Comparison of ENCODE assay signal across 28 mouse cellular contexts in the genomic region with DNA sequence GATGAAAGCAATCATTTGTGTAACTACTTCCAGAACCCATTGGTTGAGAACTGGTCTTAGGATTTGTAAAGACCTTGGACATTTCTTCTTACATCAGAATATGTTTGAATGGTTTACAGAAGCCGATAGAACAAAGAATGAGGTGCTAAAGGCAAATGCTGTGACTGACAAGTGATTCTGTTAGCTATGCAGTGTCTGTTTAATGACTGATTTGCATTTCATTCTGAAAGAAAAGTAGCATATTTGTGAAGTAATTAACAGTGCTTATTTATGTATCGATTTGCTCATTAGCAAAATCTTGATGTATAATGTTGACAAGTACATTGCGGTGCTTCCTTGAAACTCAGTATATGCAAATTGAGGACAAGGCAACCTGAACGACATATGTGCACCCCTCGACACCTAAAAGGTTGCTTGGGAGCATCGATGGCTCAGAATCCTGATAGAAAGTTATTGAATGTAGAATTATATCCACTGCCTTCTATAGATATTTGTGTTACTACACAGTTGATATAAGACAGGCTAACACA.
"Had no signal": no experiment of that assay in that cellular context is flagged by ENCODE, and none has a peak within 500 bp of the region (broad histone marks: within the 10 kb centered on the region; RNA-seq: fewer than 3 reads in every experiment).

No protein-coding gene starts in this region.

- H3K9me3 ChIP-seq: heart, embryonic 13.5 days; heart, embryonic 15.5 days; hindbrain, embryonic 13.5 days; hindbrain, embryonic 15.5 days; kidney, embryonic 15.5 days; limb, embryonic 13.5 days; limb, embryonic 15.5 days; liver, embryonic 13.5 days; liver, embryonic 15.5 days had no signal

- H3K9ac ChIP-seq: heart, embryonic 13.5 days; heart, embryonic 15.5 days; hindbrain, embryonic 13.5 days; hindbrain, embryonic 15.5 days; kidney, embryonic 15.5 days; limb, embryonic 13.5 days; limb, embryonic 15.5 days; liver, embryonic 13.5 days; liver, embryonic 15.5 days had no signal

- H3K36me3 ChIP-seq: heart, embryonic 13.5 days; heart, embryonic 15.5 days; hindbrain, embryonic 13.5 days; hindbrain, embryonic 15.5 days; kidney, embryonic 15.5 days; limb, embryonic 13.5 days; limb, embryonic 15.5 days; liver, embryonic 13.5 days; liver, embryonic 15.5 days had no signal

- H3K4me3 ChIP-seq: heart, adult 2 months; heart, embryonic 13.5 days; heart, embryonic 15.5 days; hindbrain, embryonic 13.5 days; hindbrain, embryonic 15.5 days; kidney, embryonic 15.5 days; limb, embryonic 13.5 days; limb, embryonic 15.5 days; liver, embryonic 13.5 days; liver, embryonic 15.5 days had no signal

- ATAC-seq: hindbrain, postnatal 0 days; intestine, embryonic 16.5 days had no signal

- H3K4me1 ChIP-seq: heart, embryonic 13.5 days; heart, embryonic 15.5 days; hindbrain, embryonic 13.5 days; hindbrain, embryonic 15.5 days; kidney, embryonic 15.5 days; limb, embryonic 13.5 days; limb, embryonic 15.5 days; liver, embryonic 13.5 days; liver, embryonic 15.5 days had no signal

- H3K4me2 ChIP-seq: heart, embryonic 11.5 days; heart, embryonic 13.5 days; heart, embryonic 15.5 days; hindbrain, embryonic 13.5 days; hindbrain, embryonic 15.5 days; kidney, embryonic 15.5 days; limb, embryonic 13.5 days; limb, embryonic 15.5 days; liver, embryonic 11.5 days; liver, embryonic 13.5 days; liver, embryonic 15.5 days had no signal

- H3K27me3 ChIP-seq: heart, embryonic 13.5 days; heart, embryonic 15.5 days; hindbrain, embryonic 13.5 days; hindbrain, embryonic 15.5 days; kidney, embryonic 15.5 days; limb, embryonic 13.5 days; limb, embryonic 15.5 days; liver, embryonic 13.5 days; liver, embryonic 15.5 days had no signal

- DNase-seq: gastrocnemius, postnatal 14 days; gastrocnemius, postnatal 36 days; heart, adult 11 months; heart, adult 2 months; heart, postnatal 14 days; heart, postnatal 36 days; kidney, adult 11 months; kidney, adult 2 months; kidney, adult 9 months; kidney, postnatal 14 days; kidney, postnatal 36 days; layer of hippocampus, adult 9-11 months; layer of hippocampus, postnatal 36 days; left cerebral cortex, postnatal 4 days; liver, embryonic 13.5 days had no signal

- H3K27ac ChIP-seq: heart, adult 2 months; heart, embryonic 13.5 days; heart, embryonic 15.5 days; hindbrain, embryonic 13.5 days; hindbrain, embryonic 15.5 days; hindbrain, postnatal 0 days; kidney, embryonic 15.5 days; kidney, postnatal 0 days; limb, embryonic 13.5 days; limb, embryonic 15.5 days; liver, embryonic 13.5 days; liver, embryonic 15.5 days had no signal
